Comparison of ENCODE assay signal across 11 mouse cellular contexts in genomic region chr7:119515492-119516271, GRCm38 (mm10). TPM values are rescaled to one million over a fixed set of nuclear protein-coding genes. Genes with fewer than 3 reads are reported as not detected.
DNase-seq lines count a peak whose midpoint lies in the region; ATAC-seq and TF ChIP-seq lines count a peak whose summit lies in the region.
"Had no signal": no experiment of that assay in that cellular context is flagged by ENCODE, and none has a peak within 500 bp of the region (broad histone marks: within the 10 kb centered on the region; RNA-seq: fewer than 3 reads in every experiment).

No protein-coding gene starts in this region.

- no peak overlapping the region for H3K27ac ChIP-seq in ES-E14 (ENCODE audit: insufficient read depth, low read depth, low read length, poor library complexity, severe bottlenecking)
- H3K27ac ChIP-seq in cerebellum, adult 2 months (ENCODE audit: insufficient read depth, low read length), result no peak overlapping the region
- no peak overlapping the region for H3K27ac ChIP-seq in neural tube, embryonic 12.5 days
- H3K27ac ChIP-seq: embryonic facial prominence, embryonic 13.5 days; limb, embryonic 13.5 days; stomach, embryonic 15.5 days had no signal

- no peak overlapping the region for H3K4me3 ChIP-seq in ES-E14 (ENCODE audit: insufficient read depth in 1 of 2, low read depth in 1 of 2, low read length in 2 of 2, poor library complexity in 1 of 2, severe bottlenecking in 1 of 2)
- H3K4me3 ChIP-seq in cerebellum, adult 2 months (replicated peaks; ENCODE audit: insufficient read depth, low read depth, low read length), result no peak overlapping the region
- no peak overlapping the region for H3K4me3 ChIP-seq in neural tube, embryonic 12.5 days
- H3K4me3 ChIP-seq: embryonic facial prominence, embryonic 13.5 days; limb, embryonic 13.5 days; stomach, embryonic 15.5 days had no signal

- intact Hi-C loops in heart, postnatal 14 days (cut with DNase I), result loop anchor here (10.0 kb wide), 2 partner anchors 501 to 751 kb away; no protein-coding TSS in a partner anchor
- intact Hi-C loops in heart, postnatal 25 days (cut with DNase I), result loop anchor here (1.0 to 10.0 kb wide), 3 partner anchors 159 to 751 kb away; no protein-coding TSS in a partner anchor

- DNase-seq in heart, postnatal 14 days, result peak; percentile 30 to 59
- no peak for DNase-seq in heart, postnatal 25 days (ENCODE audit: low spot score)
- peak; percentile 20 for DNase-seq in ES-E14 (ENCODE audit: low read depth, low spot score)
- peak; percentile 30 to 57 for DNase-seq in cerebellum, adult 2 months
- peak; percentile 47 to 55 for DNase-seq in layer of hippocampus, postnatal 14 days (ENCODE audit: low spot score in 2 of 2)
- no peak for DNase-seq in T-cell, adult 2 months (ENCODE audit: low spot score)

- no peak overlapping the region for H3K4me2 ChIP-seq in neural tube, embryonic 12.5 days (replicated peaks)
- H3K4me2 ChIP-seq: embryonic facial prominence, embryonic 13.5 days; limb, embryonic 13.5 days; stomach, embryonic 15.5 days had no signal

- no peak overlapping the region for H3K9ac ChIP-seq in ES-E14 (ENCODE audit: insufficient read depth, low read depth, low read length, poor library complexity, severe bottlenecking)
- no peak overlapping the region for H3K9ac ChIP-seq in neural tube, embryonic 12.5 days
- H3K9ac ChIP-seq: embryonic facial prominence, embryonic 13.5 days; limb, embryonic 13.5 days; stomach, embryonic 15.5 days had no signal

- 62% methylated on average over 10 of the region's 10 CpGs for WGBS in cerebellum, adult 2 months
- WGBS in neural tube, embryonic 12.5 days, result 77% methylated on average over 10 of the region's 10 CpGs

- peak; percentile 37; the same call in 1 of the 2 replicates for TF ChIP-seq CTCF in cerebellum, adult 2 months (IDR thresholded peaks at IDR 0.05; ENCODE audit: borderline replicate concordance, insufficient read depth, low read depth, low read length)

- no peak for TF ChIP-seq POLR2A in cerebellum, adult 2 months (IDR thresholded peaks at IDR 0.05; ENCODE audit: borderline replicate concordance, insufficient read depth, low read length)

- H3K27me3 ChIP-seq in cerebellum, adult 2 months (ENCODE audit: control insufficient read depth, insufficient read depth, low read length), result no peaks in the 10 kb centered on the region
- no peaks in the 10 kb centered on the region for H3K27me3 ChIP-seq in neural tube, embryonic 12.5 days (replicated peaks)
- H3K27me3 ChIP-seq: embryonic facial prominence, embryonic 13.5 days; limb, embryonic 13.5 days; stomach, embryonic 15.5 days had no signal

- no peaks in the 10 kb centered on the region for H3K9me3 ChIP-seq in ES-E14 (ENCODE audit: control insufficient read depth, insufficient read depth, low read depth, low read length)
- no peaks in the 10 kb centered on the region for H3K9me3 ChIP-seq in neural tube, embryonic 12.5 days
- H3K9me3 ChIP-seq: embryonic facial prominence, embryonic 13.5 days; limb, embryonic 13.5 days; stomach, embryonic 15.5 days had no signal

- H3K36me3 ChIP-seq in ES-E14 (ENCODE audit: control insufficient read depth, insufficient read depth, low read length, poor library complexity, severe bottlenecking), result no peaks in the 10 kb centered on the region
- H3K36me3 ChIP-seq in neural tube, embryonic 12.5 days, result no peaks in the 10 kb centered on the region
- H3K36me3 ChIP-seq: embryonic facial prominence, embryonic 13.5 days; limb, embryonic 13.5 days; stomach, embryonic 15.5 days had no signal

- in situ Hi-C loops in ES-E14 (cut with MboI; ENCODE audit: low sequenced_read_pairs in 2 of 2, unreplicated experiment in 2 of 2), result loop anchor here in 1 of 2 experiments (10.0 kb wide), 1 partner anchor 501 kb away; no protein-coding TSS in a partner anchor

- peak; percentile 52 for ATAC-seq in granulocyte monocyte progenitor cell, adult 5-6 weeks (replicated peaks; ENCODE audit: poor library complexity, severe bottlenecking)
- 0 out of 2 replicates have a peak, but pooled peaks have one; percentile 25 for ATAC-seq in neural tube, embryonic 12.5 days (ENCODE audit: low FRiP score, low read depth)

- no peaks in the 10 kb centered on the region for H3K4me1 ChIP-seq in ES-E14 (ENCODE audit: control insufficient read depth in 2 of 2, insufficient read depth in 2 of 2, low read length in 2 of 2, poor library complexity in 1 of 2)
- no peaks in the 10 kb centered on the region for H3K4me1 ChIP-seq in cerebellum, adult 2 months (ENCODE audit: control insufficient read depth, insufficient read depth, low read length)
- H3K4me1 ChIP-seq in neural tube, embryonic 12.5 days, result no peaks in the 10 kb centered on the region
- H3K4me1 ChIP-seq: embryonic facial prominence, embryonic 13.5 days; limb, embryonic 13.5 days; stomach, embryonic 15.5 days had no signal

TF ChIP-seq in ES-E14, 5 proteins besides CTCF, POLR2A, EP300 and RAD21:
- TF ChIP-seq ZC3H11A (IDR thresholded peaks at IDR 0.05; ENCODE audit: borderline replicate concordance, low read depth, low read length) (peak; percentile 32; the same call in 1 of the 2 replicates), MAFK (IDR thresholded peaks at IDR 0.05; ENCODE audit: insufficient read depth, low read depth, low read length) (no peak), CHD2 (IDR thresholded peaks at IDR 0.05; ENCODE audit: low read depth, low read length) (no peak), HCFC1 (IDR thresholded peaks at IDR 0.05; ENCODE audit: borderline replicate concordance, insufficient read depth, low read length) (no peak)

RNA-seq across cellular contexts. Expression of gene Acsm5, which starts 3.6 kb away (rescaled TPM):
- total RNA-seq in heart, postnatal 14 days (2021), result 1 to 10 TPM; 2.1 to 3.8 TPM
- total RNA-seq in heart, postnatal 25 days (2021), result 1 to 10 TPM; 6.9 to 7.0 TPM
- total RNA-seq in ES-E14 (2012; rRNA removed), result not detected in 2 replicates
- 1.1 and 1.5 TPM in 2 replicates for polyA plus RNA-seq in cerebellum, adult 2 months (2012; rRNA removed)
- not detected in 2 replicates for total RNA-seq in granulocyte monocyte progenitor cell, adult 5-6 weeks (2014; fragmentation: Nextera tagmentation)
- not detected in 2 replicates for total RNA-seq in granulocyte monocyte progenitor cell, adult 5-6 weeks (2017)
- total RNA-seq in layer of hippocampus, postnatal 14 days (2021), result under 1 TPM; 0.12 to 0.36 TPM
- not detected in 2 replicates for polyA plus RNA-seq in neural tube, embryonic 12.5 days (2016; fragmentation: Nextera tagmentation; extraction: Ambion mirVana)
- polyA plus RNA-seq: embryonic facial prominence, embryonic 13.5 days; limb, embryonic 13.5 days had no signal

RNA-seq across cellular contexts. Expression of gene Pdilt, which starts 7.6 kb away (rescaled TPM):
- total RNA-seq in heart, postnatal 14 days (2021), result not detected
- not detected for total RNA-seq in heart, postnatal 25 days (2021)
- not detected in 2 replicates for total RNA-seq in ES-E14 (2012; rRNA removed)
- polyA plus RNA-seq in cerebellum, adult 2 months (2012; rRNA removed), result not detected in 2 replicates
- total RNA-seq in granulocyte monocyte progenitor cell, adult 5-6 weeks (2014; fragmentation: Nextera tagmentation), result not detected in 2 replicates
- not detected in 2 replicates for total RNA-seq in granulocyte monocyte progenitor cell, adult 5-6 weeks (2017)
- not detected for total RNA-seq in layer of hippocampus, postnatal 14 days (2021)
- polyA plus RNA-seq in neural tube, embryonic 12.5 days (2016; fragmentation: Nextera tagmentation; extraction: Ambion mirVana), result 0.41 and 0.54 TPM in 2 replicates
- polyA plus RNA-seq: embryonic facial prominence, embryonic 13.5 days; limb, embryonic 13.5 days; stomach, embryonic 15.5 days had no signal

RNA-seq across cellular contexts. Expression of gene Umod, which starts 36.6 kb away (rescaled TPM):
- not detected for total RNA-seq in heart, postnatal 14 days (2021)
- total RNA-seq in heart, postnatal 25 days (2021), result not detected
- total RNA-seq in ES-E14 (2012; rRNA removed), result not detected in 2 replicates
- not detected in 2 replicates for polyA plus RNA-seq in cerebellum, adult 2 months (2012; rRNA removed)
- not detected in 2 replicates for total RNA-seq in granulocyte monocyte progenitor cell, adult 5-6 weeks (2014; fragmentation: Nextera tagmentation)
- not detected in 2 replicates for total RNA-seq in granulocyte monocyte progenitor cell, adult 5-6 weeks (2017)
- not detected for total RNA-seq in layer of hippocampus, postnatal 14 days (2021)
- polyA plus RNA-seq in neural tube, embryonic 12.5 days (2016; fragmentation: Nextera tagmentation; extraction: Ambion mirVana), result not detected in 2 replicates
- polyA plus RNA-seq: embryonic facial prominence, embryonic 13.5 days; limb, embryonic 13.5 days; stomach, embryonic 15.5 days had no signal

RNA-seq across cellular contexts. Expression of gene Acsm2, which starts 38.5 kb away (rescaled TPM):
- not detected for total RNA-seq in heart, postnatal 14 days (2021)
- total RNA-seq in heart, postnatal 25 days (2021), result not detected
- total RNA-seq in ES-E14 (2012; rRNA removed), result not detected in 2 replicates
- not detected in 2 replicates for polyA plus RNA-seq in cerebellum, adult 2 months (2012; rRNA removed)
- total RNA-seq in granulocyte monocyte progenitor cell, adult 5-6 weeks (2014; fragmentation: Nextera tagmentation), result not detected in 2 replicates
- not detected in 2 replicates for total RNA-seq in granulocyte monocyte progenitor cell, adult 5-6 weeks (2017)
- not detected for total RNA-seq in layer of hippocampus, postnatal 14 days (2021)
- not detected in 2 replicates for polyA plus RNA-seq in neural tube, embryonic 12.5 days (2016; fragmentation: Nextera tagmentation; extraction: Ambion mirVana)
- polyA plus RNA-seq: embryonic facial prominence, embryonic 13.5 days; limb, embryonic 13.5 days; stomach, embryonic 15.5 days had no signal

RNA-seq across cellular contexts. Expression of gene Gp2, which starts 56.6 kb away (rescaled TPM):
- total RNA-seq in heart, postnatal 14 days (2021), result not detected
- not detected for total RNA-seq in heart, postnatal 25 days (2021)
- total RNA-seq in ES-E14 (2012; rRNA removed), result not detected in 2 replicates
- polyA plus RNA-seq in cerebellum, adult 2 months (2012; rRNA removed), result not detected in 2 replicates
- total RNA-seq in granulocyte monocyte progenitor cell, adult 5-6 weeks (2014; fragmentation: Nextera tagmentation), result not detected in 2 replicates
- not detected in 2 replicates for total RNA-seq in granulocyte monocyte progenitor cell, adult 5-6 weeks (2017)
- under 1 TPM; 0.21 to 0.24 TPM for total RNA-seq in layer of hippocampus, postnatal 14 days (2021)
- polyA plus RNA-seq in neural tube, embryonic 12.5 days (2016; fragmentation: Nextera tagmentation; extraction: Ambion mirVana), result not detected in 2 replicates
- polyA plus RNA-seq: embryonic facial prominence, embryonic 13.5 days; limb, embryonic 13.5 days had no signal

Comparison
In these comparisons a context has a peak if more than half of its experiments do, and no peak if none do; other contexts are left out.
1. DNase-seq: peak in heart, postnatal 14 days (2 of 2), ES-E14 (single experiment), cerebellum, adult 2 months (2 of 2) and layer of hippocampus, postnatal 14 days (2 of 2); none in heart, postnatal 25 days (single experiment) and T-cell, adult 2 months (single experiment).